Mouse (Mus musculus) stomach, postnatal 0 days (tissue): ENCODE measurements at regions not wholly inside any gene's neighbourhood (a gene's known extent, or its start where the extent isn't known, plus 50 kb on each side); places are given as distances from the start of the nearest gene placed in this dataset.

Experiments
- ATAC-seq: fragments of 200-750 bp; cut with Nextera tagmentation; 2 replicates; pipeline ENCODE4 v1.8.0; 2017; ENCODE audit not compliant: low FRiP score, low TSS enrichment
- DNase-seq: peaks from one replicate; pipeline ENCODE4 v3.0.0-alpha.2; 2016; ENCODE audit warnings: low spot score
- H3K27ac ChIP-seq: fragments of 300-500 bp; sonication (generic); replicated peaks from 2 replicates; pipeline ENCODE4 v1.5.1; 2014; ENCODE audit warnings: mild to moderate bottlenecking, control low read depth
- H3K27me3 ChIP-seq: fragments of 300-500 bp; sonication (generic); 2 replicates; pipeline ENCODE4 v1.6.1; 2014; ENCODE audit warnings: low read length; ENCODE audit not compliant: control insufficient read depth, insufficient read depth
- H3K36me3 ChIP-seq: fragments of 300-500 bp; sonication (generic); 2 replicates; pipeline ENCODE4 v1.6.1; 2014; ENCODE audit warnings: low read length, mixed read lengths; ENCODE audit not compliant: control insufficient read depth, insufficient read depth
- H3K4me1 ChIP-seq: fragments of 300-500 bp; sonication (generic); replicated peaks from 2 replicates; pipeline ENCODE4 v1.6.1; 2014; ENCODE audit warnings: antibody characterized with exemption; ENCODE audit not compliant: control insufficient read depth, insufficient read depth
- H3K4me2 ChIP-seq: fragments of 300-500 bp; sonication (generic); replicated peaks from 2 replicates; pipeline ENCODE4 v1.6.1; 2014; ENCODE audit warnings: low read depth, mild to moderate bottlenecking, control low read depth, moderate library complexity
- H3K4me3 ChIP-seq: fragments of 300-500 bp; sonication (generic); 2 replicates; pipeline ENCODE4 v1.5.1; 2014; ENCODE audit warnings: low read depth, low read length, control low read depth
- H3K9ac ChIP-seq: fragments of 300-500 bp; sonication (generic); 2 replicates; pipeline ENCODE4 v1.6.1; 2014; ENCODE audit warnings: mild to moderate bottlenecking, low read length, control low read depth, mixed read lengths
- H3K9me3 ChIP-seq: fragments of 300-500 bp; sonication (generic); 2 replicates; pipeline ENCODE4 v1.6.1; 2016; ENCODE audit warnings: low read length; ENCODE audit not compliant: control insufficient read depth
- CTCF ChIP-seq: IDR thresholded peaks from 2 replicates; pipeline ENCODE4 v1.5.1; 2016; ENCODE audit warnings: antibody characterized with exemption, low read depth, mild to moderate bottlenecking, moderate library complexity
- EP300 ChIP-seq: optimal IDR thresholded peaks from 2 replicates; pipeline ENCODE3; 2016; ENCODE audit warnings: antibody characterized with exemption
- WGBS: fragments of 180-500 bp; shearing (Covaris S2); extraction: QIAGEN DNeasy Blood & Tissue Kit; methylation state at CpG from one replicate; pipeline ENCODE4 v1.1.7; 2014; 5-methylcytosine and 5-hydroxymethylcytosine counted together

- DNase-seq (no peak), ATAC-seq (no peak)
- TF ChIP-seq EP300 (no peak), CTCF (no peak)
- H3K4me3 ChIP-seq = no peak overlapping the region
- no peak overlapping the region for H3K9ac ChIP-seq
- no peaks in the 10 kb centered on the region for H3K9me3 ChIP-seq
- H3K36me3 ChIP-seq = no peaks in the 10 kb centered on the region
- H3K27ac ChIP-seq = no peak overlapping the region
- WGBS = 81% methylated on average over 2 of the region's 2 CpGs
- no peaks in the 10 kb centered on the region for H3K27me3 ChIP-seq
- no peaks in the 10 kb centered on the region for H3K4me1 ChIP-seq
- no peak overlapping the region for H3K4me2 ChIP-seq
Observed at GRCm38 (mm10) chr5:29142957-29143356, 52.8 kb upstream of the Rnf32 start.

GRCm38 (mm10) chr5:29142502-29142901 lies 53.3 kb upstream of the Rnf32 start:
- Histone ChIP-seq H3K9ac (no peak overlapping the region), H3K4me2 (no peak overlapping the region), H3K27ac (no peak overlapping the region), H3K9me3 (no peaks in the 10 kb centered on the region), H3K36me3 (no peaks in the 10 kb centered on the region), H3K27me3 (no peaks in the 10 kb centered on the region), H3K4me1 (no peaks in the 10 kb centered on the region), H3K4me3 (no peak overlapping the region)
- ATAC-seq (no peak), DNase-seq (no peak)
- no peak for TF ChIP-seq EP300
- no peak for TF ChIP-seq CTCF
- WGBS = 93% methylated on average over 13 of the region's 13 CpGs

GRCm38 (mm10) chr5:29137481-29137880 lies 58.3 kb upstream of the Rnf32 start:
- H3K27me3 ChIP-seq = no peaks in the 10 kb centered on the region
- no peak overlapping the region for H3K9ac ChIP-seq
- no peak for ATAC-seq
- no peaks in the 10 kb centered on the region for H3K9me3 ChIP-seq
- no peak overlapping the region for H3K27ac ChIP-seq
- no peak overlapping the region for H3K4me3 ChIP-seq
- H3K36me3 ChIP-seq = no peaks in the 10 kb centered on the region
- no peak for DNase-seq
- 61% methylated on average over 5 of the region's 5 CpGs for WGBS
- TF ChIP-seq CTCF (no peak), EP300 (no peak)
- H3K4me2 ChIP-seq = no peak overlapping the region
- no peaks in the 10 kb centered on the region for H3K4me1 ChIP-seq

- H3K9me3 ChIP-seq = no peaks in the 10 kb centered on the region
- no peaks in the 10 kb centered on the region for H3K4me1 ChIP-seq
- 23% methylated on average over 3 of the region's 3 CpGs for WGBS
- H3K4me3 ChIP-seq = no peak overlapping the region
- DNase-seq = no peak
- no peak overlapping the region for H3K4me2 ChIP-seq
- no peak overlapping the region for H3K9ac ChIP-seq
- ATAC-seq = no peak
- H3K27me3 ChIP-seq = no peaks in the 10 kb centered on the region
- H3K27ac ChIP-seq = no peak overlapping the region
- TF ChIP-seq EP300 = no peak
- no peak for TF ChIP-seq CTCF
- no peaks in the 10 kb centered on the region for H3K36me3 ChIP-seq
Observed at GRCm38 (mm10) chr5:29132261-29132660, 63.5 kb upstream of the Rnf32 start.

- WGBS = 19% methylated on average over 2 of the region's 2 CpGs
- no peak for ATAC-seq
Observed at GRCm38 (mm10) chr5:29131762-29132161, 64.0 kb upstream of the Rnf32 start.

GRCm38 (mm10) chr5:29129724-29130123 lies 66.1 kb upstream of the Rnf32 start:
- H3K4me1 ChIP-seq = no peaks in the 10 kb centered on the region
- H3K27me3 ChIP-seq = no peaks in the 10 kb centered on the region
- H3K27ac ChIP-seq = no peak overlapping the region
- 54% methylated on average over 3 of the region's 3 CpGs for WGBS
- H3K36me3 ChIP-seq = no peaks in the 10 kb centered on the region
- no peak overlapping the region for H3K4me2 ChIP-seq
- no peak overlapping the region for H3K4me3 ChIP-seq
- ATAC-seq = no peak
- DNase-seq = no peak
- H3K9me3 ChIP-seq = no peaks in the 10 kb centered on the region
- TF ChIP-seq CTCF (no peak), EP300 (no peak)
- no peak overlapping the region for H3K9ac ChIP-seq

More at GRCm38 (mm10) chr5:29131762-29132161, 64.0 kb upstream of the Rnf32 start:
- Histone ChIP-seq H3K27me3 (no peaks in the 10 kb centered on the region), H3K27ac (no peak overlapping the region), H3K4me2 (no peak overlapping the region), H3K9ac (no peak overlapping the region), H3K4me1 (no peaks in the 10 kb centered on the region), H3K4me3 (no peak overlapping the region), H3K36me3 (no peaks in the 10 kb centered on the region), H3K9me3 (no peaks in the 10 kb centered on the region)
- no peak for DNase-seq
- no peak for TF ChIP-seq EP300
- no peak for TF ChIP-seq CTCF
